Mouse (Mus musculus) heart, adult 11 months (tissue): ENCODE data around the gene Prrx2.

Experiments used
- DNase-seq: peaks from one replicate; pipeline ENCODE4 v3.0.0; 2022

The Prrx2 gene

GRCm38 (mm10) chr2:30823385-30824153, 11.2 kb upstream of the Prrx2 start:
- peak; percentile 97 for DNase-seq

GRCm38 (mm10) chr2:30826825-30827748, 7.7 kb upstream of the Prrx2 start:
- peak; percentile 93 for DNase-seq

- DNase-seq, result peak; percentile 99
Measured at GRCm38 (mm10) chr2:30827749-30828475, 6.9 kb upstream of the Prrx2 start.

GRCm38 (mm10) chr2:30829315-30829714, 5.5 kb upstream of the Prrx2 start:
- peak; percentile 92 for DNase-seq

- DNase-seq, result no peak
Measured at GRCm38 (mm10) chr2:30830283-30830795, 4.4 kb upstream of the Prrx2 start, which contains the start of gene Asb6. Gene Asb6 (minus strand): TSS chr2:30830333.

- peak; percentile 88 for DNase-seq
Measured at GRCm38 (mm10) chr2:30833644-30834043, 1.1 kb upstream of the Prrx2 start.

GRCm38 (mm10) chr2:30836238-30836990, 1.6 kb downstream of the Prrx2 start:
- no peak for DNase-seq

- no peak for DNase-seq
Measured at GRCm38 (mm10) chr2:30842615-30843014, 7.8 kb downstream of the Prrx2 start.

- DNase-seq, result peak; percentile 93
Measured at GRCm38 (mm10) chr2:30845152-30846070, 10.6 kb downstream of the Prrx2 start.

- DNase-seq, result no peak
Measured at GRCm38 (mm10) chr2:30846236-30846635, 11.5 kb downstream of the Prrx2 start.

GRCm38 (mm10) chr2:30846723-30847122, 12.0 kb downstream of the Prrx2 start:
- peak; percentile 84 for DNase-seq

GRCm38 (mm10) chr2:30848184-30848583, 13.4 kb downstream of the Prrx2 start:
- no peak for DNase-seq

GRCm38 (mm10) chr2:30850581-30850980, 15.8 kb downstream of the Prrx2 start:
- no peak for DNase-seq

GRCm38 (mm10) chr2:30852771-30853313, 18.1 kb downstream of the Prrx2 start:
- DNase-seq, result no peak

- no peak for DNase-seq
Measured at GRCm38 (mm10) chr2:30857076-30857475, 22.3 kb downstream of the Prrx2 start.

GRCm38 (mm10) chr2:30859782-30860181, 25.0 kb downstream of the Prrx2 start:
- no peak for DNase-seq

GRCm38 (mm10) chr2:30862081-30862480, 27.3 kb downstream of the Prrx2 start:
- no peak for DNase-seq

GRCm38 (mm10) chr2:30863574-30863973, 28.8 kb downstream of the Prrx2 start:
- DNase-seq, result no peak

- peak; percentile 94 for DNase-seq
Measured at GRCm38 (mm10) chr2:30864968-30865381, 30.2 kb downstream of the Prrx2 start.

GRCm38 (mm10) chr2:30865426-30865825, 30.7 kb downstream of the Prrx2 start:
- no peak for DNase-seq

- no peak for DNase-seq
Measured at GRCm38 (mm10) chr2:30870863-30871262, 36.1 kb downstream of the Prrx2 start.
